ENCODE assay signal across 10 mouse cellular contexts in genomic region chr10:20204696-20205431, GRCm38 (mm10). TPM values are rescaled to one million over a fixed set of nuclear protein-coding genes. Genes with fewer than 3 reads are reported as not detected.
DNase-seq lines count a peak whose midpoint lies in the region; ATAC-seq and TF ChIP-seq lines count a peak whose summit lies in the region.
"Had no signal": no experiment of that assay in that cellular context is flagged by ENCODE, and none has a peak within 500 bp of the region (broad histone marks: within the 10 kb centered on the region; RNA-seq: fewer than 3 reads in every experiment).

No protein-coding gene starts in this region.

- peaks cover 3% of the 10 kb centered on the region for H3K27me3 ChIP-seq in megakaryocyte, embryonic 14.5 days (replicated peaks)
- no peaks in the 10 kb centered on the region for H3K27me3 ChIP-seq in embryonic facial prominence, embryonic 10.5 days (replicated peaks; ENCODE audit: low read depth, poor library complexity, severe bottlenecking)
- H3K27me3 ChIP-seq in thymus, adult 2 months (ENCODE audit: control insufficient read depth, insufficient read depth, low read length): no peaks in the 10 kb centered on the region

- no peak for ATAC-seq in megakaryocyte, adult 5-6 weeks (ENCODE audit: poor library complexity, severe bottlenecking)

- H3K36me3 ChIP-seq in megakaryocyte, embryonic 14.5 days (replicated peaks; ENCODE audit: low read length): no peaks in the 10 kb centered on the region
- H3K36me3 ChIP-seq in embryonic facial prominence, embryonic 10.5 days (replicated peaks): no peaks in the 10 kb centered on the region
- H3K36me3 ChIP-seq in thymus, adult 2 months (ENCODE audit: control insufficient read depth, insufficient read depth, low read length): no peaks in the 10 kb centered on the region

- TF ChIP-seq CTCF in thymus, adult 2 months (IDR thresholded peaks at IDR 0.05; ENCODE audit: borderline replicate concordance, control insufficient read depth, extremely low read depth, insufficient read depth, low read length, poor library complexity): no peak

- peak overlapping the region; percentile 69 for H3K27ac ChIP-seq in embryonic facial prominence, embryonic 10.5 days (replicated peaks)
- H3K27ac ChIP-seq in thymus, adult 2 months (ENCODE audit: control insufficient read depth, insufficient read depth, low read length): peak overlapping the region; percentile 36; the same call in 1 of the 2 replicates

- 38% methylated on average over 20 of the region's 20 CpGs for WGBS in embryonic facial prominence, embryonic 10.5 days
- 32% methylated on average over 20 of the region's 20 CpGs for WGBS in thymus, adult 2 months

- no peak for DNase-seq in embryonic facial prominence, embryonic 10.5 days (ENCODE audit: low spot score)
- DNase-seq in kidney, postnatal 14 days: peak; percentile 66
- peak; percentile 23 for DNase-seq in thymus, adult 2 months
- no peak for DNase-seq in lung, postnatal 36 days
- DNase-seq in left cerebral cortex, adult 8-10 months (ENCODE audit: low spot score in 2 of 2): no peak
- DNase-seq in left cerebral cortex, adult 11 months (ENCODE audit: low spot score): no peak
- DNase-seq: heart, postnatal 10 days; lung, embryonic 14.5 days had no signal

- H3K9me3 ChIP-seq in megakaryocyte, embryonic 14.5 days: no peaks in the 10 kb centered on the region
- no peaks in the 10 kb centered on the region for H3K9me3 ChIP-seq in embryonic facial prominence, embryonic 10.5 days

- peak overlapping the region; percentile 42 for H3K4me3 ChIP-seq in megakaryocyte, embryonic 14.5 days (replicated peaks)
- H3K4me3 ChIP-seq in embryonic facial prominence, embryonic 10.5 days: peak overlapping the region; percentile 25; the same call in 1 of the 2 replicates
- peak overlapping the region; percentile 6; the same call in 1 of the 2 replicates for H3K4me3 ChIP-seq in thymus, adult 2 months (ENCODE audit: control insufficient read depth, insufficient read depth, low read length)

- TF ChIP-seq POLR2A in thymus, adult 2 months (IDR thresholded peaks at IDR 0.05; ENCODE audit: control insufficient read depth, extremely low read depth, insufficient read depth, low read length, poor library complexity): 0 out of 2 replicates have a peak, but pooled peaks have one; percentile 28

- H3K4me1 ChIP-seq in megakaryocyte, embryonic 14.5 days: peaks cover 33% of the 10 kb centered on the region
- peaks cover 35% of the 10 kb centered on the region for H3K4me1 ChIP-seq in embryonic facial prominence, embryonic 10.5 days
- peaks cover 13% of the 10 kb centered on the region for H3K4me1 ChIP-seq in thymus, adult 2 months (replicated peaks; ENCODE audit: control insufficient read depth, insufficient read depth, low read length)

RNA-seq across cellular contexts. Expression of gene Map7, which starts 56.6 kb away (rescaled TPM):
- 5.3 and 6.5 TPM in 2 replicates for polyA plus RNA-seq in megakaryocyte, embryonic 14.5 days (2012; ENCODE audit: insufficient read depth, low replicate concordance)
- 2.3 and 2.7 TPM in 2 replicates for total RNA-seq in megakaryocyte, adult 5-6 weeks (2015)
- 3.1 and 3.8 TPM in 2 replicates for total RNA-seq in megakaryocyte, adult 5-6 weeks (2017)
- 6.6 and 8.1 TPM in 2 replicates for polyA plus RNA-seq in embryonic facial prominence, embryonic 10.5 days (2016; fragmentation: Nextera tagmentation; extraction: Ambion mirVana)
- 6.9 and 9.8 TPM in 2 replicates for polyA plus RNA-seq in thymus, adult 2 months (2012; rRNA removed)
- 100 to 1,000 TPM; 124 to 135 (median 130) TPM for total RNA-seq in left cerebral cortex, adult 8-10 months (2022)

Comparison
In these comparisons a context has a peak if more than half of its experiments do, and no peak if none do; other contexts are left out.
1. DNase-seq: peak in kidney, postnatal 14 days (single experiment) and thymus, adult 2 months (single experiment); none in embryonic facial prominence, embryonic 10.5 days (single experiment), lung, postnatal 36 days (single experiment), left cerebral cortex, adult 8-10 months (0 of 2) and left cerebral cortex, adult 11 months (single experiment).
2. Peak in every context shown above with its lines, with median percentiles within 50 percentile points of each other: H3K4me3 ChIP-seq.